Mouse (Mus musculus) heart, embryonic 11.5 days (tissue): ENCODE measurements around the gene C1rb. TPM values are rescaled to one million over a fixed set of nuclear protein-coding genes. Genes with fewer than 3 reads are reported as not detected.
A peak's percentile ranks its signal among the peaks of the same experiment; 100 is the strongest.
"Not testable (repeated sequence)": the region's sequence is repeated elsewhere in the genome, so short reads cannot be mapped to it uniquely, and the experiment has no call there.

Experiments used
- ATAC-seq: fragments of 200-750 bp; cut with Nextera tagmentation; replicated peaks from 2 replicates; pipeline ENCODE4 v1.8.0; 2017; ENCODE audit warnings: moderate library complexity; ENCODE audit not compliant: insufficient number of reproducible peaks, low FRiP score, low TSS enrichment
- H3K27ac ChIP-seq: fragments of 300-500 bp; sonication (generic); 2 replicates; pipeline ENCODE4 v1.5.1; 2014; ENCODE audit warnings: mild to moderate bottlenecking, low read depth, low read length
- H3K27me3 ChIP-seq: fragments of 300-500 bp; sonication (generic); 2 replicates; pipeline ENCODE4 v1.6.1; 2014; ENCODE audit warnings: mild to moderate bottlenecking, low read length, mixed read lengths; ENCODE audit not compliant: control insufficient read depth, insufficient read depth
- H3K36me3 ChIP-seq: fragments of 300-500 bp; sonication (generic); 2 replicates; pipeline ENCODE4 v1.6.1; 2014; ENCODE audit warnings: mild to moderate bottlenecking, low read length, moderate library complexity, mixed read lengths; ENCODE audit not compliant: control insufficient read depth, insufficient read depth
- H3K4me1 ChIP-seq: fragments of 300-500 bp; sonication (generic); 2 replicates; pipeline ENCODE4 v1.6.1; 2014; ENCODE audit warnings: low read length; ENCODE audit not compliant: control insufficient read depth, insufficient read depth
- H3K4me2 ChIP-seq: fragments of 300-500 bp; sonication (generic); 2 replicates; pipeline ENCODE4 v1.6.1; 2014; ENCODE audit warnings: mild to moderate bottlenecking, moderate library complexity
- H3K4me3 ChIP-seq: fragments of 300-500 bp; sonication (generic); 2 replicates; pipeline ENCODE4 v1.5.1; 2014; ENCODE audit warnings: low read depth, low read length
- H3K9ac ChIP-seq: fragments of 300-500 bp; sonication (generic); 2 replicates; pipeline ENCODE4 v1.6.1; 2014; ENCODE audit warnings: mild to moderate bottlenecking, low read depth, low read length, moderate library complexity
- H3K9me3 ChIP-seq: fragments of 300-500 bp; sonication (generic); replicated peaks from 2 replicates; pipeline ENCODE4 v1.6.1; 2016; ENCODE audit warnings: low read length; ENCODE audit not compliant: control insufficient read depth
- WGBS: fragments of 180-500 bp; shearing (Covaris S2); extraction: QIAGEN DNeasy Blood & Tissue Kit; methylation state at CpG from one replicate; pipeline ENCODE4 v1.1.7; 2014; ENCODE audit not compliant: insufficient replicate concordance; 5-methylcytosine and 5-hydroxymethylcytosine counted together
- polyA plus RNA-seq: library from polyadenylated mRNA; unstranded; fragments of >200 nt; fragmentation: Nextera tagmentation; extraction: Ambion mirVana; gene quantifications from 2 replicates; pipeline ENCODE4 v1.2.1, GENCODE M21; 2014

C1rb gene
- polyA plus RNA-seq, 1 experiment from 2014 or later: not detected

GRCm38 (mm10) chr6:124547979-124548378 lies 22.1 kb upstream of the C1rb start:
- not testable (repeated sequence) for H3K4me3 ChIP-seq, ATAC-seq, H3K9ac ChIP-seq, H3K27ac ChIP-seq, H3K9me3 ChIP-seq, H3K27me3 ChIP-seq, H3K4me2 ChIP-seq, H3K4me1 ChIP-seq, H3K36me3 ChIP-seq
- 82% methylated on average over 3 of the region's 3 CpGs for WGBS

GRCm38 (mm10) chr6:124549023-124549550 lies 21.0 kb upstream of the C1rb start:
- H3K27me3 ChIP-seq: no peaks in the 10 kb centered on the region
- no peak overlapping the region for H3K4me3 ChIP-seq
- no peak overlapping the region for H3K4me2 ChIP-seq
- no peak overlapping the region for H3K9ac ChIP-seq
- peaks cover 3% of the 10 kb centered on the region for H3K9me3 ChIP-seq
- H3K27ac ChIP-seq: no peak overlapping the region
- no peak for ATAC-seq
- H3K36me3 ChIP-seq: no peaks in the 10 kb centered on the region
- WGBS: 79% methylated on average over 3 of the region's 3 CpGs
- no peaks in the 10 kb centered on the region for H3K4me1 ChIP-seq

GRCm38 (mm10) chr6:124552766-124553165 lies 17.3 kb upstream of the C1rb start:
- no peak overlapping the region for H3K27ac ChIP-seq

GRCm38 (mm10) chr6:124555956-124556355 lies 14.1 kb upstream of the C1rb start:
- WGBS: 57% methylated on average over 2 of the region's 2 CpGs
- H3K4me1 ChIP-seq, H3K27ac ChIP-seq: not testable (repeated sequence)

More at GRCm38 (mm10) chr6:124552766-124553165, 17.3 kb upstream of the C1rb start:
- Histone ChIP-seq H3K9me3 (peaks cover 3% of the 10 kb centered on the region), H3K4me1 (no peaks in the 10 kb centered on the region), H3K36me3 (no peaks in the 10 kb centered on the region), H3K4me3 (no peak overlapping the region), H3K4me2 (no peak overlapping the region), H3K27me3 (no peaks in the 10 kb centered on the region), H3K9ac (no peak overlapping the region)
- WGBS: 54% methylated on average over 22 of the region's 22 CpGs
- ATAC-seq: no peak

GRCm38 (mm10) chr6:124561156-124561555 lies 8.9 kb upstream of the C1rb start:
- H3K9ac ChIP-seq, H3K27ac ChIP-seq, H3K4me2 ChIP-seq, ATAC-seq, H3K27me3 ChIP-seq, H3K36me3 ChIP-seq, H3K4me3 ChIP-seq, H3K4me1 ChIP-seq, H3K9me3 ChIP-seq: not testable (repeated sequence)
- 73% methylated on average over 4 of the region's 4 CpGs for WGBS

More at GRCm38 (mm10) chr6:124555956-124556355, 14.1 kb upstream of the C1rb start:
- H3K4me3 ChIP-seq, ATAC-seq, H3K4me2 ChIP-seq, H3K27me3 ChIP-seq, H3K36me3 ChIP-seq, H3K9ac ChIP-seq, H3K9me3 ChIP-seq: not testable (repeated sequence)

GRCm38 (mm10) chr6:124561611-124562010 lies 8.5 kb upstream of the C1rb start:
- 85% methylated on average over 2 of the region's 2 CpGs for WGBS
- not testable (repeated sequence) for H3K4me1 ChIP-seq, H3K9me3 ChIP-seq, H3K27me3 ChIP-seq, H3K36me3 ChIP-seq, H3K9ac ChIP-seq, ATAC-seq, H3K4me3 ChIP-seq, H3K27ac ChIP-seq, H3K4me2 ChIP-seq

- not testable (repeated sequence) for H3K27ac ChIP-seq, H3K9ac ChIP-seq, ATAC-seq, H3K36me3 ChIP-seq, H3K4me1 ChIP-seq, H3K27me3 ChIP-seq, H3K9me3 ChIP-seq, H3K4me2 ChIP-seq, H3K4me3 ChIP-seq
- WGBS: 76% methylated on average over 3 of the region's 3 CpGs
Observed at GRCm38 (mm10) chr6:124575155-124575678, 5.1 kb downstream of the C1rb start.

- H3K4me3 ChIP-seq, H3K4me2 ChIP-seq, H3K9ac ChIP-seq, H3K27me3 ChIP-seq, H3K4me1 ChIP-seq, H3K36me3 ChIP-seq, H3K9me3 ChIP-seq, H3K27ac ChIP-seq: not testable (repeated sequence)
- 80% methylated on average over 7 of the region's 7 CpGs for WGBS
- ATAC-seq: 0 out of 2 replicates have a peak, but pooled peaks have one; percentile 31
Observed at GRCm38 (mm10) chr6:124580155-124580554, 10.1 kb downstream of the C1rb start.

- Histone ChIP-seq H3K4me2 (no peak overlapping the region), H3K4me3 (no peak overlapping the region), H3K9ac (no peak overlapping the region), H3K4me1 (no peaks in the 10 kb centered on the region), H3K36me3 (no peaks in the 10 kb centered on the region), H3K9me3 (no peaks in the 10 kb centered on the region), H3K27me3 (no peaks in the 10 kb centered on the region), H3K27ac (no peak overlapping the region)
- WGBS: 72% methylated on average over 1 of the region's 1 CpGs
- ATAC-seq: no peak
Observed at GRCm38 (mm10) chr6:124582231-124582630, 12.1 kb downstream of the C1rb start.
